Mouse (Mus musculus) lung, postnatal 36 days (tissue): ENCODE measurements around the gene Helt.

ENCODE experiments used
- DNase-seq: peaks from one replicate; pipeline ENCODE4 v3.0.0; 2022; ENCODE audit warnings: mixed read lengths

Gene Helt

GRCm38 (mm10) chr8:46294181-46294892, at the start of gene Helt:
Gene Helt, minus strand, starts transcription at chr8:46294671.
- no peak for DNase-seq

DNA sequence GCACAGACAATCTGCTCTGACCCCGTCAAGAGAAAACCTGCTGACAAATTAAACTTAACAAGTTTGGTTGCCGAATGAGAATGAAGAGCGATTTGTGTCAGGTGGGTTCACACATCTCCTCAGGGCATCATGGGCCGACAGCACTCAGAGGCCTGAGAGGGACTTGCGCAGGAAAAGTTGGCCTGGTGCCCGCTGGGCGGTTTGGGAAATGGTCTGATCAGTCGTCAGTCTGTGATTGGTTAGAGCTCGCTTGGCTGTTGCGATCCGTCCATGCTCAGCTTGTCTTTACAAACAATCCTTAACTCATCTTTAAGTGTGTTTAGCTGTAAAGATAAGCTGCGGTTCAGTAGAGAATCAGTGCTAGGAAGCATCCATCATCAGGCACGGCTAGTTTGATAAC, 47.8 kb upstream of the Helt start:
- DNase-seq = no peak

GRCm38 (mm10) chr8:46340381-46341273, 46.2 kb upstream of the Helt start:
- peak; percentile 44 for DNase-seq

DNA sequence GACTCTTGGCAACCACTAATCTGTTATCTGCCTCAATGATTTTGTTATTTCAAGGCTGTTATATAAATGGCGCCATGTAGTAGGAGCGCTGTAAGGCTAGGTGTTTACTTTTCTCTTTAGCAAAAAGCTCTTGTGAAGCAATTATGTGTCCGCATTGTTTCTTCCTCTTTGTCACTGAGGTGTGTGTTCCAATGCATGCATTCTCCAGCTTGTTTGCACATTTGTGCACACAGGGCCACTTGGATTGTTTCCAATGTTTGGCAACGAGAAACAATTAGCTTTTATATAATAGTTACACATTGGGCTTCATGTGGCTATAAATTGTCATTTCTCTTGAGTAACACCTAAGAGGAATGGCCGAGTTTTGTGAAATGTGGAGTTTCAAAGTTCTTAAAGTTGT, 44.8 kb upstream of the Helt start:
- peak; percentile 69 for DNase-seq

GRCm38 (mm10) chr8:46336351-46336750, 41.9 kb upstream of the Helt start:
- no peak for DNase-seq

GRCm38 (mm10) chr8:46332389-46333061, 38.1 kb upstream of the Helt start:
- peak; percentile 65 for DNase-seq

GRCm38 (mm10) chr8:46331801-46332200, 37.3 kb upstream of the Helt start:
- DNase-seq = no peak

GRCm38 (mm10) chr8:46329396-46329795, 34.9 kb upstream of the Helt start:
- no peak for DNase-seq

DNA sequence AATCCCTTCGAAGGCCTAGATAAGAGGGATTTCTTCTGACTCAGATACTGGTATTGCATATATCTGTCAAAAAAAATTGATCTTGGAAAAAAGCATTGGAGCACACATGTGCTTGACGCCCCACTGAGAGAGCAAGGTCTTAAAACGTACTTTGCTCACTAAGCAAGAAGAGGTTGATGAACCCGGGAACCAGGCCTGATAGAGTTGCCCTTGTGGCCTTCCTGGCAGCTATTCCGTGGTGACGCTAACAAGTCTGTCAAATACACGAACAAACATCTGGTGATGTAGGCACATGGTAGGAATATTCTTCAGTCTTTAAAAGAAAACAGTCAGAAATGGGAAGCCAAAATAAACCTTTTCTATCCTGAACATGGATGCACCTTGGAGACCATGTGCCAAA, 32.8 kb upstream of the Helt start:
- DNase-seq = no peak

DNA sequence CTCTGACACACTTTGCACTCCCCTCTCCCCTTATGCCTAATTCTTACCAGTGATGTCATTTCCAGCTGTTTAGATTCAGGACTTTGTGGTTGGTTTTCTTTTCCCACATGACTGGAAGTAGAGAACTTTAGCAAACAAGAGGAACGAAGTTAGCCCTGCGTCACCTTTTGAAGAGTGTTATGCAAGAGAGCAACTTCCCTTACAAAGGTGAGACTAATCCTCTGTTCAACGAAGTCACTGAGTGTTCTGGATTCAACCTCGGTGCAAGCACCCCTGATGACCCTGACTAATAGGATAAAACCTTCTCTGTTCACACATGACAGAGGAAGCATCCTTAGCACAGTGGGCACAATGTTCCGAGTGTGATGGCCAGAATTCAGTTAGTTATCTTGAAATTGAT, 32.2 kb upstream of the Helt start:
- DNase-seq = no peak

GRCm38 (mm10) chr8:46324676-46325075, 30.2 kb upstream of the Helt start:
- no peak for DNase-seq

GRCm38 (mm10) chr8:46323672-46324191, 29.3 kb upstream of the Helt start:
- no peak for DNase-seq

DNA sequence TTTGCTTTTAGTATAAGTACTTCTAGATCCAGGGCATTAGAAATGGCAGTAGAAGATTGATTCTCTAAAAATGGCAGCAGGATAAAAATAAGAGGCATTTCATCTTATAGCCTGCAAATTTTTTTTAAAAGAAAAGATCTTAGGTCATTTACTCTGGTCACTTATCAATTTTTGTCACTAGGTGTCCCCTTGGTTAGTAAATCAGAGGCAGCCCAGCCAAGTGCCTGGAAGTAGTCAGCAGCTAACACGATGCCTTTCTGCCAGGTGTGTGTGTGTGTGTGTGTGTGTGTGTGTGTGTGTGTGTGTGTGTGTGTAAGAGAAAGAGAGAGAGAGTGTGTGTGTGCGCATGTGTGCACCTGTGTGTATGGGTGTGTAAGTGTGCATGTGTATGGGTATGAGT, 28.4 kb upstream of the Helt start:
- DNase-seq = no peak

GRCm38 (mm10) chr8:46322421-46322820, 27.9 kb upstream of the Helt start:
- no peak for DNase-seq

DNA sequence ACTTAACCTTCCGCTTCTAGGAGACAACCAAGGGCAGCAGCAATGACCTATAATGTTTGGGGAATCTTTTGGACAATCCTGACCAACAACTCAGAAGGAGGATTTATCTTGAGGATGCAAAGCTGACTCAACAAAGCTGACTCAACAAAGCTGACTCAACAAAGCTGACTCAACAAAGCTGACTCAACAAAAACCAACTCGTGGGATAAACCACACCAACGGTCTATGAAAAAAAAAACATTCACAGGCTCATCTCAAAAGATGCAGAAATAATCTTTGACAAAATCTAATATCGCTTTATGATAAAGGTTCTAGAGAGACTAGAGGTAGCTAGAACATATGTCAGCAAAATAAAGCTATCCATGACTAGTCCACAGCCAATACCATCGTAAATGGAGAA, 24.3 kb upstream of the Helt start:
- DNase-seq = no peak

- no peak for DNase-seq
Measured at GRCm38 (mm10) chr8:46317161-46317560, 22.7 kb upstream of the Helt start.

GRCm38 (mm10) chr8:46313798-46314197, 19.3 kb upstream of the Helt start:
- DNase-seq = peak; percentile 15

- DNase-seq = peak; percentile 87
Measured at GRCm38 (mm10) chr8:46311159-46311558, 16.7 kb upstream of the Helt start.

DNA sequence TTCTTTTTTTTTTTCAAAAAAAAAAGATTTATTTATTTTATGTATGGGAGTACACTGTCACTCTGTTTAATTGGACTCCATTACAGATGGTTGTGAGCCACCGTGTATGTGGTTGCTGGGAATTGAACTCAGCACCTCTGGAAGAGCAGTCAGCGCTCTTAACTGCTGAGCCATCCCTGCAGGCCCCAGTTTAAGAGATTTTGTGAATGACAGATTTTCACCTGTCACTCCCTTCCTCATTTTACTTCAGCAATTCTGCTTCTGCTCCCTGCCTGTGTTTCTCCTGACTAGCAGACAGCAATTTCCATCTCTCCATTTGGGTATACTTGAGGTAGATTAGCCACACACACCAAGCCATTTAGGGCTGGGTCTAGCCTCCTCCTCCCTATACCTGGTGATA, 13.7 kb upstream of the Helt start:
- no peak for DNase-seq

GRCm38 (mm10) chr8:46305733-46306349, 11.4 kb upstream of the Helt start:
- peak; percentile 71 for DNase-seq

DNA sequence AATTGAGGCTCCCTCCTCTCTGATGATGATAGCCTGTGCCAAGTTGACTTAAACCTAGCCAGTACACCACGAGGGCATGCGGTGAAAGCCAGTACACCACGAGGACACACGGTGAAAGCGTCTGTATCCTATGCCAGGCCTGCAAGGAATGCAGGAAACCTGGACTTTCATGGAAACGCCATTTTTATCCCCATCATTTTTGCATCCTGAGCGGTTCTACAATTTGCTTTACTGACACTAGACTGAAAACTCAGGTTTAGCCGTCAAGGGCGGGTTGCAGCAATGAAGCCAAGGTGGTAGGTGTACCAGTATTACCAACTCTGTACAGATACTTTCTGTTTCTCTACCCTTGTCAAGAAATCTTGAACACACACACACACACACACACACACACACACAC, 7.7 kb upstream of the Helt start:
- no peak for DNase-seq

GRCm38 (mm10) chr8:46298847-46299246, 4.4 kb upstream of the Helt start:
- DNase-seq = no peak

- DNase-seq = no peak
Measured at GRCm38 (mm10) chr8:46296551-46296950, 2.1 kb upstream of the Helt start.
